Mouse (Mus musculus) B cell, adult 2 months (primary cell): ENCODE results near the gene Ccdc184.

Source experiments
- DNase-seq, 2 experiments: peaks; one replicate each; pipeline ENCODE4 v3.0.0; 2022

Gene Ccdc184

GRCm38 (mm10) chr15:98166963-98167644, at the start of gene Ccdc184:
TSS of gene Ccdc184 (plus strand) at chr15:98167158.
- no peak for DNase-seq

GRCm38 (mm10) chr15:98119363-98119762, 47.6 kb upstream of the Ccdc184 start:
- DNase-seq, result no peak

- DNase-seq, result no peak
Observed at GRCm38 (mm10) chr15:98120831-98121230, 46.1 kb upstream of the Ccdc184 start.

- no peak for DNase-seq
Observed at GRCm38 (mm10) chr15:98131001-98131400, 36.0 kb upstream of the Ccdc184 start.

- no peak for DNase-seq
Observed at GRCm38 (mm10) chr15:98131451-98131850, 35.5 kb upstream of the Ccdc184 start.

GRCm38 (mm10) chr15:98131942-98132655, 34.9 kb upstream of the Ccdc184 start:
- DNase-seq, result no peak

GRCm38 (mm10) chr15:98133471-98133870, 33.5 kb upstream of the Ccdc184 start:
- no peak for DNase-seq

- DNase-seq, result no peak
Observed at GRCm38 (mm10) chr15:98134034-98134433, 32.9 kb upstream of the Ccdc184 start.

GRCm38 (mm10) chr15:98134666-98135065, 32.3 kb upstream of the Ccdc184 start:
- no peak for DNase-seq

- DNase-seq, result no peak
Observed at GRCm38 (mm10) chr15:98135671-98136070, 31.3 kb upstream of the Ccdc184 start.

GRCm38 (mm10) chr15:98136871-98137270, 30.1 kb upstream of the Ccdc184 start:
- no peak for DNase-seq

GRCm38 (mm10) chr15:98139763-98140162, 27.2 kb upstream of the Ccdc184 start:
- DNase-seq, result no peak

GRCm38 (mm10) chr15:98140809-98141208, 26.1 kb upstream of the Ccdc184 start:
- DNase-seq, result no peak

- no peak for DNase-seq
Observed at GRCm38 (mm10) chr15:98142515-98142914, 24.4 kb upstream of the Ccdc184 start.

GRCm38 (mm10) chr15:98144861-98145507, 22.0 kb upstream of the Ccdc184 start:
- DNase-seq, result no peak

GRCm38 (mm10) chr15:98145559-98146181, 21.3 kb upstream of the Ccdc184 start:
- peak; percentile 88 to 89 for DNase-seq

GRCm38 (mm10) chr15:98148356-98148755, 18.6 kb upstream of the Ccdc184 start:
- DNase-seq, result no peak

GRCm38 (mm10) chr15:98149166-98149602, 17.8 kb upstream of the Ccdc184 start:
- no peak for DNase-seq

- DNase-seq, result no peak
Observed at GRCm38 (mm10) chr15:98152916-98153315, 14.0 kb upstream of the Ccdc184 start.

GRCm38 (mm10) chr15:98153625-98154024, 13.3 kb upstream of the Ccdc184 start:
- peak; percentile 48 to 49 for DNase-seq

- DNase-seq, result no peak
Observed at GRCm38 (mm10) chr15:98154146-98154545, 12.8 kb upstream of the Ccdc184 start.

GRCm38 (mm10) chr15:98154631-98155030, 12.3 kb upstream of the Ccdc184 start:
- no peak for DNase-seq

GRCm38 (mm10) chr15:98155272-98155671, 11.7 kb upstream of the Ccdc184 start:
- no peak for DNase-seq
